Mouse (Mus musculus) myocyte (in vitro differentiated cells): Measurements from ENCODE around the gene Zbtb20.

Source experiments
- MYOG ChIP-seq, 3 experiments: IDR thresholded peaks; one replicate each; pipeline ENCODE4 v1.6.1; 2011; ENCODE audit warnings: control low read depth in 2 of 3, low read depth in 2 of 3, mild to moderate bottlenecking in 2 of 3; ENCODE audit not compliant: insufficient read length in 2 of 3, control insufficient read depth in 1 of 3, insufficient read depth in 1 of 3
- POLR2A ChIP-seq: IDR thresholded peaks from one replicate; pipeline ENCODE4 v1.6.1; 2011; ENCODE audit warnings: low read depth, mild to moderate bottlenecking, control low read depth, moderate library complexity; ENCODE audit not compliant: insufficient read length
- REST ChIP-seq: IDR thresholded peaks from one replicate; pipeline ENCODE4 v1.6.1; 2011; ENCODE audit warnings: mild to moderate bottlenecking, control low read depth, moderate library complexity; ENCODE audit not compliant: insufficient read depth, insufficient read length
- SRF ChIP-seq: IDR thresholded peaks from one replicate; pipeline ENCODE4 v1.6.1; 2011; ENCODE audit warnings: low read depth; ENCODE audit not compliant: control insufficient read depth, insufficient read length

GRCm38 (mm10) chr16:43482738-43483137 is 607.1 kb downstream of the Zbtb20 start:
- TF ChIP-seq SRF: no peak
- no peak for TF ChIP-seq POLR2A
- TF ChIP-seq REST: no peak
- no peak for TF ChIP-seq MYOG (IDR thresholded peaks at IDR 0.05; ENCODE audit: control insufficient read depth in 1 of 3, insufficient read depth in 1 of 3, insufficient read length in 2 of 3, low read depth in 2 of 3)
